Mouse (Mus musculus) CH12.LX (cell line): ENCODE results near the gene Gm17334. TPM values are rescaled to one million over a fixed set of nuclear protein-coding genes. Genes with fewer than 3 reads are reported as not detected.
"Not testable (repeated sequence)": the region's sequence is repeated elsewhere in the genome, so short reads cannot be mapped to it uniquely, and the experiment has no call there.

Source experiments
- DNase-seq: peaks from one replicate; pipeline ENCODE4 v3.0.0-alpha.2; 2013; ENCODE audit errors: extremely low read depth
- H3K27ac ChIP-seq: 2 replicates; pipeline ENCODE4 v1.5.1; 2012; ENCODE audit warnings: low read depth, mild to moderate bottlenecking, control low read depth, moderate library complexity; ENCODE audit not compliant: insufficient read depth
- H3K27me3 ChIP-seq: replicated peaks from 2 replicates; pipeline ENCODE3; 2012; ENCODE audit warnings: inconsistent platforms
- H3K36me3 ChIP-seq, 2 experiments: replicated peaks in 1 of 2; 2 replicates each; pipeline versions ENCODE3 to v1.6.1; 2012; ENCODE audit warnings: inconsistent platforms in 1 of 2, low read length in 1 of 2, mild to moderate bottlenecking in 1 of 2, mixed read lengths in 1 of 2, moderate library complexity in 1 of 2; ENCODE audit not compliant: control insufficient read depth in 1 of 2, insufficient read depth in 1 of 2
- H3K4me1 ChIP-seq, 2 experiments: 2 replicates each; pipeline ENCODE4 v1.6.1; 2012; ENCODE audit warnings: inconsistent platforms in 1 of 2, moderate library complexity in 1 of 2; ENCODE audit not compliant: insufficient read depth in 2 of 2, control insufficient read depth in 1 of 2
- H3K4me2 ChIP-seq: 2 replicates; pipeline ENCODE4 v1.6.1; 2012; ENCODE audit warnings: low read depth, mild to moderate bottlenecking, control low read depth; ENCODE audit not compliant: poor library complexity, insufficient read depth, severe bottlenecking
- H3K4me3 ChIP-seq, 3 experiments: fragments of 150-350 bp in 1 of 3; sonication (generic) in 1 of 3; replicated peaks in 1 of 3; 2 replicates each; pipeline versions ENCODE3 to v1.5.1; 2011 to 2012; ENCODE audit warnings: low read depth in 2 of 3, low read length in 2 of 3, mild to moderate bottlenecking in 2 of 3, moderate library complexity in 2 of 3, control low read depth in 1 of 3, improper control_type of control experiment in 1 of 3, inconsistent platforms in 1 of 3, mixed read lengths in 1 of 3; ENCODE audit not compliant: poor library complexity in 1 of 3
- H3K79me2 ChIP-seq: replicated peaks from 2 replicates; pipeline ENCODE4 v1.6.1; 2012; ENCODE audit warnings: mild to moderate bottlenecking, moderate library complexity; ENCODE audit not compliant: control insufficient read depth, poor library complexity, insufficient read depth, severe bottlenecking; ENCODE audit errors: extremely low read depth
- H3K9ac ChIP-seq: 2 replicates; pipeline ENCODE4 v1.6.1; 2012; ENCODE audit warnings: low read depth, mild to moderate bottlenecking, control low read depth, moderate library complexity; ENCODE audit not compliant: insufficient read depth
- H3K9me3 ChIP-seq: replicated peaks from 2 replicates; pipeline ENCODE3; 2012; ENCODE audit warnings: low read length, inconsistent platforms, mixed read lengths
- BHLHE40 ChIP-seq: IDR thresholded peaks from 2 replicates; pipeline ENCODE4 v1.6.1; 2011; ENCODE audit warnings: mild to moderate bottlenecking, low read depth, low read length, improper control_type of control experiment
- CTCF ChIP-seq, 2 experiments: IDR thresholded peaks in 1 of 2; conservative IDR thresholded peaks in 1 of 2; 2 replicates each; pipeline ENCODE4 v1.5.1; 2011 to 2012; ENCODE audit warnings: low read depth in 2 of 2, low read length in 2 of 2, improper control_type of control experiment in 1 of 2, inconsistent platforms in 1 of 2, mild to moderate bottlenecking in 1 of 2, moderate library complexity in 1 of 2
- E2F4 ChIP-seq: IDR thresholded peaks from 2 replicates; pipeline ENCODE4 v1.6.1; 2011; ENCODE audit warnings: low read depth, low read length, improper control_type of control experiment; ENCODE audit not compliant: insufficient replicate concordance
- EP300 ChIP-seq: IDR thresholded peaks from 2 replicates; pipeline ENCODE4 v1.6.1; 2011; ENCODE audit warnings: low read length, improper control_type of control experiment
- GABPA ChIP-seq: IDR thresholded peaks from 2 replicates; pipeline ENCODE4 v1.6.1; 2012; ENCODE audit warnings: low read depth, low read length, improper control_type of control experiment, inconsistent platforms; ENCODE audit not compliant: insufficient replicate concordance
- IRF4 ChIP-seq: IDR thresholded peaks from 2 replicates; pipeline ENCODE4 v1.6.1; 2014; ENCODE audit warnings: low read depth, mild to moderate bottlenecking, inconsistent platforms, low read length, improper control_type of control experiment
- JUN ChIP-seq: IDR thresholded peaks from 2 replicates; pipeline ENCODE4 v1.6.1; 2011; ENCODE audit warnings: low read depth, mild to moderate bottlenecking, low read length, improper control_type of control experiment, moderate library complexity; ENCODE audit not compliant: insufficient read depth
- JUND ChIP-seq: conservative IDR thresholded peaks from 2 replicates; pipeline ENCODE4 v1.6.1; 2011; ENCODE audit warnings: low read depth, low read length, improper control_type of control experiment
- MAZ ChIP-seq: IDR thresholded peaks from 2 replicates; pipeline ENCODE4 v1.6.1; 2012; ENCODE audit warnings: low read depth, mild to moderate bottlenecking, inconsistent platforms, low read length, improper control_type of control experiment, moderate library complexity
- MEF2A ChIP-seq: IDR thresholded peaks from 2 replicates; pipeline ENCODE4 v1.6.1; 2014; ENCODE audit warnings: low read depth, mild to moderate bottlenecking, inconsistent platforms, low read length, improper control_type of control experiment, borderline replicate concordance
- MXI1 ChIP-seq: IDR thresholded peaks from 2 replicates; pipeline ENCODE4 v1.6.1; 2011; ENCODE audit warnings: mild to moderate bottlenecking, low read depth, low read length, improper control_type of control experiment
- NELFE ChIP-seq: IDR thresholded peaks from 2 replicates; pipeline ENCODE4 v1.6.1; 2011; ENCODE audit warnings: low read depth, low read length, improper control_type of control experiment
- NRF1 ChIP-seq: IDR thresholded peaks from 2 replicates; pipeline ENCODE4 v1.6.1; 2014; ENCODE audit warnings: low read depth, mild to moderate bottlenecking, inconsistent platforms, low read length, improper control_type of control experiment, moderate library complexity
- PAX5 ChIP-seq: IDR thresholded peaks from 2 replicates; pipeline ENCODE4 v1.6.1; 2012; ENCODE audit warnings: low read length, inconsistent platforms, mixed read lengths
- POLR2A ChIP-seq: IDR thresholded peaks from 2 replicates; pipeline ENCODE4 v1.6.1; 2011; ENCODE audit warnings: low read depth, mild to moderate bottlenecking, improper control_type of control experiment, low read length
- POLR2AphosphoS2 ChIP-seq: IDR thresholded peaks from 2 replicates; pipeline ENCODE4 v1.6.1; 2011; ENCODE audit warnings: low read depth, low read length, improper control_type of control experiment
- RAD21 ChIP-seq: IDR thresholded peaks from 2 replicates; pipeline ENCODE4 v1.6.1; 2011; ENCODE audit warnings: low read depth, mild to moderate bottlenecking, low read length, improper control_type of control experiment, moderate library complexity
- SIN3A ChIP-seq: IDR thresholded peaks from 2 replicates; pipeline ENCODE4 v1.6.1; 2012; ENCODE audit warnings: low read length, improper control_type of control experiment, inconsistent platforms
- SMC3 ChIP-seq: IDR thresholded peaks from 2 replicates; pipeline ENCODE4 v1.6.1; 2011; ENCODE audit warnings: low read depth, low read length, improper control_type of control experiment
- TBP ChIP-seq: conservative IDR thresholded peaks from 2 replicates; pipeline ENCODE4 v1.6.1; 2011; ENCODE audit warnings: low read depth, low read length, improper control_type of control experiment
- TCF12 ChIP-seq: IDR thresholded peaks from 2 replicates; pipeline ENCODE4 v1.6.1; 2014; ENCODE audit warnings: low read depth, mild to moderate bottlenecking, inconsistent platforms, low read length, improper control_type of control experiment
- UBTF ChIP-seq: IDR thresholded peaks from 2 replicates; pipeline ENCODE4 v1.6.1; 2012; ENCODE audit warnings: low read depth, mild to moderate bottlenecking, inconsistent platforms, low read length, improper control_type of control experiment, moderate library complexity
- USF2 ChIP-seq: conservative IDR thresholded peaks from 2 replicates; pipeline ENCODE4 v1.6.1; 2011; ENCODE audit warnings: low read depth, low read length, improper control_type of control experiment
- ZC3H11A ChIP-seq: IDR thresholded peaks from 2 replicates; pipeline ENCODE4 v1.6.1; 2012; ENCODE audit warnings: low read depth, mild to moderate bottlenecking, inconsistent platforms, low read length, improper control_type of control experiment
- ZKSCAN1 ChIP-seq: IDR thresholded peaks from 2 replicates; pipeline ENCODE4 v1.6.1; 2012; ENCODE audit warnings: low read depth, inconsistent platforms, low read length, improper control_type of control experiment, borderline replicate concordance
- ZMIZ1 ChIP-seq: IDR thresholded peaks from 2 replicates; pipeline ENCODE4 v1.6.1; 2012; ENCODE audit warnings: low read depth, mild to moderate bottlenecking, inconsistent platforms, low read length, improper control_type of control experiment
- ZNF384 ChIP-seq: IDR thresholded peaks from 2 replicates; pipeline ENCODE4 v1.6.1; 2012; ENCODE audit warnings: low read depth, low read length, improper control_type of control experiment, inconsistent platforms
- dilution Hi-C: fragments of 300-500 bp; cut with MboI; formaldehyde crosslinking; loops from 2 replicates; pipeline ENCODE4 v1.14.3; 2020; ENCODE audit warnings: low sequenced_read_pairs; ENCODE audit not compliant: extremely low pct_unique_long_range_greater_than_20kb, extremely low pct_ligation_motif_present
- in situ Hi-C: fragments of 300-500 bp; cut with MboI; formaldehyde crosslinking; loops from 3 replicates; pipeline ENCODE4 v1.14.3; 2019; ENCODE audit warnings: low sequenced_read_pairs, low pct_ligation_motif_present, low pct_unique_long_range_greater_than_20kb, mixed read lengths
- polyA plus RNA-seq: library from polyadenylated mRNA; unstranded; fragments of >175 nt; gene quantifications from 2 replicates; pipeline ENCODE4 v1.2.1, GENCODE M21; 2012; ENCODE audit warnings: low read depth; ENCODE audit not compliant: insufficient read length
- total RNA-seq, 2 experiments: library from RNA; depleted of rRNA; stranded (reverse); fragments of 300-350 nt in 1 of 2; fragments of >200 nt in 1 of 2; gene quantifications; 2 replicates each; pipeline ENCODE4 v1.2.3; 2012 to 2014

The Gm17334 gene
- total and polyA plus RNA-seq, 3 experiments, result 0.47 to 0.72 TPM; not detected in 1

DNA sequence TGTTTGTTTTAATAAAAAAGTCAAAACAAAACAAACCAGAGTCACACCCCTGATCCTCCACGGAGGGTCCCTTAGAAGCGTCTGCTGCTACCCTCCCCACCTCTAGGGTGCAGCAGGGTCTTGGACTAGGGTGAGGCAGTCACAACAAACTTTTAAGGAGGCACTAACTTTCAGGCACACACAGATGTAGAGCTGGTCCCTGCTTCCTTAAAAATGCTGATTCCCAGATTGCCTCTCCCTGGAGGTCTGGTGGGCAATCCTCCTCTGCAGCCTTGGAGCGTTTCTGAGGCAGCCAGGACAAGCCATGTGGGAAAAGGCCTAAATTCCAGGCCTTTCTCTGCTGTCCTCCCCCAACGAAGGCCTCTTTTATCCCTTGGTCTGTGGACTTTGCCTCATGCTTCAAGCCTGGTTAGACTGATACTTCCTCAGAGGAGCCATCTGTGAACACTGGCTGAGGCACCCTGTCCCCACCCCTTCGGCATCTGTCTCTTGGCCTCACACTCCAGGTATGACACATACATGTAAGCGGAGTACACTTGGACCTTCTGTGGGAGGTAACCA, 14.1 kb downstream of the Gm17334 start:
- in situ Hi-C loops, result no loop called here

DNA sequence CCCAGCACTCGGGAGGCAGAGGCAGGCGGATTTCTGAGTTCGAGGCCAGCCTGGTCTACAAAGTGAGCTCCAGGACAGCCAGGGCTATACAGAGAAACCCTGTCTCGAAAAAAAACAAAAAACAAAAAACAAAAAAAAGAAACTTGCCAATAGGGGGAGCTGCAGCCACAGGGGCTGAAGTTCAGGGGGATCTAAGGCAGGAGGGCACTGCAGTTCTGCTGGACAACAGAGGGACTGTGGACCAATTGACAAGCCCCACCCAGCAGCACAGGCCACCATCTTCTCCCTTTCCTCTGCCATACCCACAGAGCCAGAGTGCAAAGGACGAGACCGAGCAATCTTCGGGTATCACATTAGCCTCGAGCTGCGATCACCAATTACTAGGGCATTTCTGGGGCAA, 15.0 kb downstream of the Gm17334 start:
- dilution Hi-C loops, H3K4me2 ChIP-seq, H3K4me3 ChIP-seq, H3K79me2 ChIP-seq, H3K36me3 ChIP-seq, H3K9me3 ChIP-seq, in situ Hi-C loops, H3K27me3 ChIP-seq, H3K27ac ChIP-seq, H3K9ac ChIP-seq, DNase-seq: not testable (repeated sequence)
- peaks cover 22 to 51% of the 10 kb centered on the region in 2 experiments for H3K4me1 ChIP-seq
- TF ChIP-seq ZNF384, result peak; percentile 91
- TF ChIP-seq MXI1, result 0 out of 2 replicates have a peak, but pooled peaks have one; percentile 41
- TF ChIP-seq CTCF (conservative IDR thresholded peaks at IDR 0.05 in 1 of 2, IDR thresholded peaks at IDR 0.05 in 1 of 2; ENCODE audit: low read depth in 2 of 2, low read length in 2 of 2), result peak in 1 of 2 experiments; percentile 85; a peak in 3 of 4 replicates
- TF ChIP-seq RAD21, result peak; percentile 79
- peak; percentile 67; the same call in 1 of the 2 replicates for TF ChIP-seq MAZ
- peak; percentile 6; the same call in 1 of the 2 replicates for TF ChIP-seq NRF1
- TF ChIP-seq SMC3, result peak; percentile 83
- TF ChIP-seq IRF4, result 0 out of 2 replicates have a peak, but pooled peaks have one; percentile 18
- TF ChIP-seq ZC3H11A, result peak; percentile 49
- TF ChIP-seq NELFE, result peak; percentile 36; the same call in 1 of the 2 replicates

More for the DNA sequence above, 14.1 kb downstream of the Gm17334 start:
- peak; percentile 51 for DNase-seq
- Histone ChIP-seq H3K79me2 (no peaks in the 10 kb centered on the region), H3K9ac (0 out of 2 replicates have a peak overlapping the region, but pooled peaks have one; percentile 1), H3K27me3 (peaks cover 7% of the 10 kb centered on the region), H3K4me3 (no peak overlapping the region), H3K36me3 (no peaks in the 10 kb centered on the region), H3K9me3 (no peaks in the 10 kb centered on the region), H3K27ac (peak overlapping the region; percentile 5; the same call in 1 of the 2 replicates), H3K4me2 (no peak overlapping the region), H3K4me1 (peaks cover 26 to 59% of the 10 kb centered on the region in 2 experiments)
- TF ChIP-seq MAZ, result no peak
- TF ChIP-seq SIN3A, result 0 out of 2 replicates have a peak, but pooled peaks have one; percentile 49
- no peak for TF ChIP-seq PAX5
- no peak for TF ChIP-seq E2F4
- TF ChIP-seq TBP, result peak; percentile 47; the same call in 1 of the 2 replicates
- TF ChIP-seq JUND, result no peak
- no peak for TF ChIP-seq NELFE
- no peak for TF ChIP-seq ZKSCAN1
- no peak for TF ChIP-seq USF2
- TF ChIP-seq IRF4, result peak; percentile 44; the same call in 1 of the 2 replicates
- TF ChIP-seq RAD21, result peak; percentile 91
- TF ChIP-seq CTCF (conservative IDR thresholded peaks at IDR 0.05 in 1 of 2, IDR thresholded peaks at IDR 0.05 in 1 of 2; ENCODE audit: low read depth in 2 of 2, low read length in 2 of 2), result peak in 1 of 2 experiments; percentile 94; a peak in 3 of 4 replicates
- TF ChIP-seq GABPA, result no peak
- no peak for TF ChIP-seq UBTF
- peak; percentile 82 for TF ChIP-seq ZC3H11A
- 0 out of 2 replicates have a peak, but pooled peaks have one; percentile 28 for TF ChIP-seq MEF2A
- TF ChIP-seq BHLHE40, result no peak
- no peak for TF ChIP-seq EP300
- no peak for TF ChIP-seq POLR2A
- TF ChIP-seq POLR2AphosphoS2, result no peak
- TF ChIP-seq ZMIZ1, result no peak
- 0 out of 2 replicates have a peak, but pooled peaks have one; percentile 26 for TF ChIP-seq TCF12
- peak; percentile 95 for TF ChIP-seq SMC3
- no peak for TF ChIP-seq JUN
- dilution Hi-C loops, result no loop called here
